Mouse (Mus musculus): ENCODE measurements around the gene Tmc5.

GRCm38 (mm10) chr7:118667773-118668172 lies 70.7 kb downstream of the Tmc5 start:
- TF ChIP-seq CTCF (IDR thresholded peaks at IDR 0.05; ENCODE audit: borderline replicate concordance, extremely low read depth, insufficient read depth, insufficient read length) (no peak), POLR2A (IDR thresholded peaks at IDR 0.05; ENCODE audit: borderline replicate concordance, extremely low read depth, insufficient read depth, insufficient read length, poor library complexity, severe bottlenecking) (no peak)

Data from brain, embryonic 14.5 days (tissue).